Mouse (Mus musculus): ENCODE results near the gene Gm4894. TPM values are rescaled to one million over a fixed set of nuclear protein-coding genes. Genes with fewer than 3 reads are reported as not detected.
A peak's percentile ranks its signal among the peaks of the same experiment; 100 is the strongest.

The Gm4894 gene
- polyA plus RNA-seq, 1 experiment from 2014 or later: not detected

GRCm38 (mm10) chr9:49273566-49273965, 23.2 kb downstream of the Gm4894 start:
- 75% methylated on average over 7 of the region's 7 CpGs for WGBS
- H3K4me3 ChIP-seq (ENCODE audit: low read length): no peak overlapping the region
- H3K36me3 ChIP-seq (ENCODE audit: insufficient read depth, low read length): no peaks in the 10 kb centered on the region
- H3K27me3 ChIP-seq (ENCODE audit: insufficient read depth, low read length): no peaks in the 10 kb centered on the region
- ATAC-seq (ENCODE audit: low FRiP score, low TSS enrichment): no peak
- no peak overlapping the region for H3K27ac ChIP-seq (ENCODE audit: low read length)
- no peak overlapping the region for H3K9ac ChIP-seq (replicated peaks; ENCODE audit: low read length)
- no peaks in the 10 kb centered on the region for H3K4me1 ChIP-seq (ENCODE audit: insufficient read depth, low read length)
- H3K4me2 ChIP-seq (replicated peaks; ENCODE audit: low read depth, low read length): no peak overlapping the region
- no peaks in the 10 kb centered on the region for H3K9me3 ChIP-seq (ENCODE audit: low read length)

GRCm38 (mm10) chr9:49275976-49276375, 25.6 kb downstream of the Gm4894 start:
- Histone ChIP-seq H3K4me3 (ENCODE audit: low read length) (no peak overlapping the region), H3K27ac (ENCODE audit: low read length) (no peak overlapping the region), H3K36me3 (ENCODE audit: insufficient read depth, low read length) (no peaks in the 10 kb centered on the region), H3K4me2 (replicated peaks; ENCODE audit: low read depth, low read length) (no peak overlapping the region), H3K27me3 (ENCODE audit: insufficient read depth, low read length) (no peaks in the 10 kb centered on the region), H3K9me3 (ENCODE audit: low read length) (no peaks in the 10 kb centered on the region), H3K9ac (replicated peaks; ENCODE audit: low read length) (no peak overlapping the region), H3K4me1 (ENCODE audit: insufficient read depth, low read length) (no peaks in the 10 kb centered on the region)
- no peak for ATAC-seq (ENCODE audit: low FRiP score, low TSS enrichment)
- WGBS: 41% methylated on average over 4 of the region's 4 CpGs

- 83% methylated on average over 11 of the region's 11 CpGs for WGBS
- Histone ChIP-seq H3K27ac (ENCODE audit: low read length) (no peak overlapping the region), H3K9ac (replicated peaks; ENCODE audit: low read length) (no peak overlapping the region), H3K4me2 (replicated peaks; ENCODE audit: low read depth, low read length) (no peak overlapping the region), H3K36me3 (ENCODE audit: insufficient read depth, low read length) (no peaks in the 10 kb centered on the region), H3K4me3 (ENCODE audit: low read length) (no peak overlapping the region), H3K4me1 (ENCODE audit: insufficient read depth, low read length) (no peaks in the 10 kb centered on the region), H3K9me3 (ENCODE audit: low read length) (no peaks in the 10 kb centered on the region), H3K27me3 (ENCODE audit: insufficient read depth, low read length) (no peaks in the 10 kb centered on the region)
- no peak for ATAC-seq (ENCODE audit: low FRiP score, low TSS enrichment)
These were observed 26.4 kb downstream of the Gm4894 start for GRCm38 (mm10) chr9:49276542-49277334.

- no peak overlapping the region for H3K4me3 ChIP-seq (ENCODE audit: low read length)
- H3K9me3 ChIP-seq (ENCODE audit: low read length): no peaks in the 10 kb centered on the region
- WGBS: 74% methylated on average over 1 of the region's 1 CpGs
- no peak for ATAC-seq (ENCODE audit: low FRiP score, low TSS enrichment)
- H3K4me1 ChIP-seq (ENCODE audit: insufficient read depth, low read length): no peaks in the 10 kb centered on the region
- H3K27ac ChIP-seq (ENCODE audit: low read length): no peak overlapping the region
- no peak overlapping the region for H3K4me2 ChIP-seq (replicated peaks; ENCODE audit: low read depth, low read length)
- no peaks in the 10 kb centered on the region for H3K36me3 ChIP-seq (ENCODE audit: insufficient read depth, low read length)
- H3K27me3 ChIP-seq (ENCODE audit: insufficient read depth, low read length): no peaks in the 10 kb centered on the region
- no peak overlapping the region for H3K9ac ChIP-seq (replicated peaks; ENCODE audit: low read length)
These were observed 44.8 kb downstream of the Gm4894 start for GRCm38 (mm10) chr9:49295101-49295500.

GRCm38 (mm10) chr9:49307576-49307975, 57.2 kb downstream of the Gm4894 start:
- Histone ChIP-seq H3K4me3 (ENCODE audit: low read length) (no peak overlapping the region), H3K9ac (replicated peaks; ENCODE audit: low read length) (no peak overlapping the region), H3K27me3 (ENCODE audit: insufficient read depth, low read length) (no peaks in the 10 kb centered on the region), H3K27ac (ENCODE audit: low read length) (no peak overlapping the region), H3K4me2 (replicated peaks; ENCODE audit: low read depth, low read length) (no peak overlapping the region), H3K9me3 (ENCODE audit: low read length) (no peaks in the 10 kb centered on the region), H3K4me1 (ENCODE audit: insufficient read depth, low read length) (no peaks in the 10 kb centered on the region), H3K36me3 (ENCODE audit: insufficient read depth, low read length) (no peaks in the 10 kb centered on the region)
- ATAC-seq (ENCODE audit: low FRiP score, low TSS enrichment): 0 out of 2 replicates have a peak, but pooled peaks have one; percentile 31
- 43% methylated on average over 3 of the region's 3 CpGs for WGBS

GRCm38 (mm10) chr9:49310821-49311220, 60.5 kb downstream of the Gm4894 start:
- Histone ChIP-seq H3K27me3 (ENCODE audit: insufficient read depth, low read length) (no peaks in the 10 kb centered on the region), H3K9ac (replicated peaks; ENCODE audit: low read length) (no peak overlapping the region), H3K4me3 (ENCODE audit: low read length) (no peak overlapping the region), H3K4me1 (ENCODE audit: insufficient read depth, low read length) (no peaks in the 10 kb centered on the region), H3K27ac (ENCODE audit: low read length) (no peak overlapping the region), H3K4me2 (replicated peaks; ENCODE audit: low read depth, low read length) (no peak overlapping the region), H3K9me3 (ENCODE audit: low read length) (no peaks in the 10 kb centered on the region), H3K36me3 (ENCODE audit: insufficient read depth, low read length) (no peaks in the 10 kb centered on the region)
- no peak for ATAC-seq (ENCODE audit: low FRiP score, low TSS enrichment)
- WGBS: 59% methylated on average over 4 of the region's 4 CpGs

GRCm38 (mm10) chr9:49318638-49319037, 68.3 kb downstream of the Gm4894 start:
- H3K4me3 ChIP-seq (ENCODE audit: low read length): no peak overlapping the region
- H3K9me3 ChIP-seq (ENCODE audit: low read length): no peaks in the 10 kb centered on the region
- ATAC-seq (ENCODE audit: low FRiP score, low TSS enrichment): no peak
- no peak overlapping the region for H3K4me2 ChIP-seq (replicated peaks; ENCODE audit: low read depth, low read length)
- no peak overlapping the region for H3K9ac ChIP-seq (replicated peaks; ENCODE audit: low read length)
- no peaks in the 10 kb centered on the region for H3K4me1 ChIP-seq (ENCODE audit: insufficient read depth, low read length)
- no peaks in the 10 kb centered on the region for H3K36me3 ChIP-seq (ENCODE audit: insufficient read depth, low read length)
- H3K27me3 ChIP-seq (ENCODE audit: insufficient read depth, low read length): no peaks in the 10 kb centered on the region
- no peak overlapping the region for H3K27ac ChIP-seq (ENCODE audit: low read length)

Other genes with a start within 250 kb of the Gm4894 start
- 40.1 and 41.0 TPM in 2 replicates for gene Zw10, start 194.9 kb upstream of the Gm4894 start, polyA plus RNA-seq (2015; fragmentation: Nextera tagmentation; extraction: Ambion mirVana)
- gene Tmprss5, start 169.3 kb upstream of the Gm4894 start, polyA plus RNA-seq (2015; fragmentation: Nextera tagmentation; extraction: Ambion mirVana): 0.19 and 0.45 TPM in 2 replicates
- gene Drd2, start 90.1 kb downstream of the Gm4894 start, polyA plus RNA-seq (2015; fragmentation: Nextera tagmentation; extraction: Ambion mirVana): 0.10 TPM in 1 of 2 replicates, not detected in the other
- gene Ankk1, start 176.5 kb downstream of the Gm4894 start, polyA plus RNA-seq (2015; fragmentation: Nextera tagmentation; extraction: Ambion mirVana): 0.07 TPM in 1 of 2 replicates, not detected in the other
- 3.5 and 4.0 TPM in 2 replicates for gene Ttc12, start 235.7 kb downstream of the Gm4894 start, polyA plus RNA-seq (2015; fragmentation: Nextera tagmentation; extraction: Ambion mirVana)

Measured in kidney, embryonic 16.5 days (tissue).